Mouse (Mus musculus) CH12.LX (cell line): ENCODE results near the gene Rem1.
"Not testable (repeated sequence)": the region's sequence is repeated elsewhere in the genome, so short reads cannot be mapped to it uniquely, and the experiment has no call there.

ENCODE experiments used
- BHLHE40 ChIP-seq: IDR thresholded peaks from 2 replicates; pipeline ENCODE4 v1.6.1; 2011; ENCODE audit warnings: mild to moderate bottlenecking, low read depth, low read length, improper control_type of control experiment
- CHD1 ChIP-seq: IDR thresholded peaks from 2 replicates; pipeline ENCODE4 v1.6.1; 2012; ENCODE audit warnings: low read depth, low read length, improper control_type of control experiment, inconsistent platforms
- CTCF ChIP-seq, 2 experiments: IDR thresholded peaks in 1 of 2; conservative IDR thresholded peaks in 1 of 2; 2 replicates each; pipeline ENCODE4 v1.5.1; 2011 to 2012; ENCODE audit warnings: low read depth in 2 of 2, low read length in 2 of 2, improper control_type of control experiment in 1 of 2, inconsistent platforms in 1 of 2, mild to moderate bottlenecking in 1 of 2, moderate library complexity in 1 of 2
- ETS1 ChIP-seq: conservative IDR thresholded peaks from 2 replicates; pipeline ENCODE4 v1.6.1; 2012; ENCODE audit warnings: low read depth, mild to moderate bottlenecking, inconsistent platforms, low read length, improper control_type of control experiment, moderate library complexity
- HCFC1 ChIP-seq: IDR thresholded peaks from 2 replicates; pipeline ENCODE4 v1.6.1; 2012; ENCODE audit warnings: low read depth, mild to moderate bottlenecking, inconsistent platforms, low read length, improper control_type of control experiment
- KAT2A ChIP-seq: IDR thresholded peaks from 2 replicates; pipeline ENCODE4 v1.6.1; 2012; ENCODE audit warnings: low read length, improper control_type of control experiment, inconsistent platforms; ENCODE audit not compliant: insufficient replicate concordance
- MXI1 ChIP-seq: IDR thresholded peaks from 2 replicates; pipeline ENCODE4 v1.6.1; 2011; ENCODE audit warnings: mild to moderate bottlenecking, low read depth, low read length, improper control_type of control experiment
- POLR2A ChIP-seq: IDR thresholded peaks from 2 replicates; pipeline ENCODE4 v1.6.1; 2011; ENCODE audit warnings: low read depth, mild to moderate bottlenecking, improper control_type of control experiment, low read length
- POLR2AphosphoS2 ChIP-seq: IDR thresholded peaks from 2 replicates; pipeline ENCODE4 v1.6.1; 2011; ENCODE audit warnings: low read depth, low read length, improper control_type of control experiment
- RCOR1 ChIP-seq: conservative IDR thresholded peaks from 2 replicates; pipeline ENCODE4 v1.6.1; 2012; ENCODE audit warnings: low read depth, mild to moderate bottlenecking, inconsistent platforms, low read length, improper control_type of control experiment
- SIN3A ChIP-seq: IDR thresholded peaks from 2 replicates; pipeline ENCODE4 v1.6.1; 2012; ENCODE audit warnings: low read length, improper control_type of control experiment, inconsistent platforms
- TCF12 ChIP-seq: IDR thresholded peaks from 2 replicates; pipeline ENCODE4 v1.6.1; 2014; ENCODE audit warnings: low read depth, mild to moderate bottlenecking, inconsistent platforms, low read length, improper control_type of control experiment
- ZNF384 ChIP-seq: IDR thresholded peaks from 2 replicates; pipeline ENCODE4 v1.6.1; 2012; ENCODE audit warnings: low read depth, low read length, improper control_type of control experiment, inconsistent platforms

- not testable (repeated sequence) for TF ChIP-seq POLR2AphosphoS2; POLR2A; ETS1; BHLHE40; KAT2A; RCOR1; CTCF (conservative IDR thresholded peaks at IDR 0.05 in 1 of 2, IDR thresholded peaks at IDR 0.05 in 1 of 2; ENCODE audit: low read depth in 2 of 2, low read length in 2 of 2); ZNF384; MXI1; HCFC1; CHD1; TCF12; SIN3A
Measured at GRCm38 (mm10) chr2:152666191-152666590, 39.4 kb downstream of the Rem1 start.
